Mouse (Mus musculus): ENCODE data around the gene Srp54b.
"Not testable (repeated sequence)": the region's sequence is repeated elsewhere in the genome, so short reads cannot be mapped to it uniquely, and the experiment has no call there.

The Srp54b gene

DNA sequence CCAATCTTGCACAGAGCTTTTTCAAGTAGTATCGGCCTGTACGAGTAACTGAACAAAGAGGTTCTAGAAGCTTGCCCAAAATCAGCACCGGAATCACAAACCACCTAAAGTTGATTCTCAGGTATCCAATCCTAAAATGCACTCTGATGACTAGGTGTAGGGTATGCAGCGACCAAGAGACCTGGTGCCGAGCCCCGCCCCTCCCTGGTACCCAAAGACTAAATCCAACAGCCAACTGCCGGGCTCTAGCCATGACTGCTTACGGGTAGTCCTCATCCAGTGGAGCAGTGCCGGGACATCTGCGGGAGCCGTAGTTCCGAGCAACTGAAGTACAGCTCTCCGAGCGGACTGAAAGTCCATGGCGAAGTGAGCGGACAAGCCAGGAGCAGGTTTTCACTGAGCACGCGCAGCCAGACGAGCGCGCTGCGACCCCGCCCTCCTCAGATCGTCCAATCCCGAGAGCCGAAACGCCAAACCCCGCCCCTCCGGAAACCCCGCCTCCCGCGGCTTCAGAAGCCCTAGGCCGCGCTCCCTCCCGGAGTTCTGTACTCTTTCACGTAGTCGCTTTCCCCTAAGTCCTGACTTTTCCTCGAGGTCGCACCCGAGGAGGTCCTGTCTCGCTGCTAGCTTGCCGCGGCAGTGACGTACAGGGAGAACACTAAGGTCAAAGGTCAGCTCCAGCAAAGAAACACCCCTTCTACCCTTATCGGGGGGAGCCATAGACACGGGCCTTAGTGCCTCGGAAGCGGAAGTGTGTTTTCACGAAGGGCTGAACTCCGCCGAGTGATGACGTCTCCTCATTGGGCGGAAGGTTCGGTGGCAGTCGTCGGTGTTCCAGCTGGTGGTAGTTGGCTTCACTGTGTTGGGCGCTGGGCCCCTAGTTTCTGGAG, at the start of gene Srp54b:
Gene Srp54b, plus strand, starts transcription at position 546 of the 890 bp plus-strand sequence.
- in situ Hi-C loops (cut with MboI; ENCODE audit: unreplicated experiment in 2 of 2) = not testable (repeated sequence)

- in situ Hi-C loops (cut with MboI; ENCODE audit: unreplicated experiment in 2 of 2) = not testable (repeated sequence)
Measured at GRCm38 (mm10) chr12:55112616-55113015, 42.3 kb upstream of the Srp54b start.

GRCm38 (mm10) chr12:55124242-55124641, 30.7 kb upstream of the Srp54b start, which contains the start of gene Fam177a:
Gene Fam177a, plus strand, starts transcription at chr12:55124469.
- in situ Hi-C loops (cut with MboI; ENCODE audit: unreplicated experiment in 2 of 2) = not testable (repeated sequence)

GRCm38 (mm10) chr12:55124731-55125130, 30.2 kb upstream of the Srp54b start:
- in situ Hi-C loops (cut with MboI; ENCODE audit: unreplicated experiment in 2 of 2) = not testable (repeated sequence)

DNA sequence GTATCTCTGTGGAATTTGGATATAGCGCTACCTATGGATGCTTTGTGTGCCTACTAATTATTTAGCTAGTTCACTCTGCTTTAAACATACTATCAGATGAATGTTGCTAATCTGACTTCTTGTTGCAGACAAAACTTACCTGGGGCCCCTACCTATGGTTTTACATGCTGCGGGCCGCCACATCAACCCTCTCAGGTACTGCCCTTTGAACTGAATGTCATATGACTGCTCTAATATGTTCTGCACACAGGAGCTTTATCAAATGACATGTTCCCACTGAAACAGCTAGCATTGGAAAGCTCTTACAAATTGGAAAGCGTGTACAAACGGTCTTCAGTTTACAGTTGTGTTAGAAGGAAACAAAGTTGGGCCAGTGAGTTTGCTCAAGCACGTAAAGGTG, 19.4 kb upstream of the Srp54b start:
- in situ Hi-C loops (cut with MboI; ENCODE audit: unreplicated experiment in 2 of 2) = not testable (repeated sequence)

GRCm38 (mm10) chr12:55137859-55138258, 17.0 kb upstream of the Srp54b start:
- in situ Hi-C loops (cut with MboI; ENCODE audit: unreplicated experiment in 2 of 2) = not testable (repeated sequence)

- in situ Hi-C loops (cut with MboI; ENCODE audit: unreplicated experiment in 2 of 2) = not testable (repeated sequence)
Measured at GRCm38 (mm10) chr12:55155449-55155783, 512 bp downstream of the Srp54b start.

GRCm38 (mm10) chr12:55167034-55167557, 12.2 kb downstream of the Srp54b start:
- in situ Hi-C loops (cut with MboI; ENCODE audit: unreplicated experiment in 2 of 2) = not testable (repeated sequence)

- in situ Hi-C loops (cut with MboI; ENCODE audit: unreplicated experiment in 2 of 2) = not testable (repeated sequence)
Measured at GRCm38 (mm10) chr12:55187686-55188085, 32.8 kb downstream of the Srp54b start.

DNA sequence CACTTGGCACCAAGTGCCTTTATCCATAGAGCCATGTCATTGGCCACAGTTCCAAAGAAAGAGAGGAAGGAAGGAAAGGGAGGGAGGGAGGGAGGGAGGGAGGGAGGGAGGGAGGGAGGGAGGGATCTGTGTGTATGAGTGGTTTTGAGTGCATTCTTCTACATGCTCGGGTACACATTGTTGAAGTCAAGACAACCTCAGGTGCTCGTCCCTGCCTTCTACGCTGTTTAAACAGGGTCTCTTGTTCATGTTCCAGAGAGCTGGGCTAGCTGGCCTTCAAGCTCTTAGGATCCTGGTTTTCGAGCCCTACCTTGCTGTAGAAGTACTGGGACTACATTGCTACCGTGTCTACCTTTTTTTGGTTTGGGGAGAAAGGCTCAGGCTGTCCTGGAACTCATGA, 34.2 kb downstream of the Srp54b start:
- in situ Hi-C loops (cut with MboI; ENCODE audit: unreplicated experiment in 2 of 2) = not testable (repeated sequence)

- in situ Hi-C loops (cut with MboI; ENCODE audit: unreplicated experiment in 2 of 2) = not testable (repeated sequence)
Measured at GRCm38 (mm10) chr12:55199306-55199705, 44.4 kb downstream of the Srp54b start, which contains the start of gene 1700047I17Rik2. Gene 1700047I17Rik2, plus strand, starts transcription at chr12:55199592.

DNA sequence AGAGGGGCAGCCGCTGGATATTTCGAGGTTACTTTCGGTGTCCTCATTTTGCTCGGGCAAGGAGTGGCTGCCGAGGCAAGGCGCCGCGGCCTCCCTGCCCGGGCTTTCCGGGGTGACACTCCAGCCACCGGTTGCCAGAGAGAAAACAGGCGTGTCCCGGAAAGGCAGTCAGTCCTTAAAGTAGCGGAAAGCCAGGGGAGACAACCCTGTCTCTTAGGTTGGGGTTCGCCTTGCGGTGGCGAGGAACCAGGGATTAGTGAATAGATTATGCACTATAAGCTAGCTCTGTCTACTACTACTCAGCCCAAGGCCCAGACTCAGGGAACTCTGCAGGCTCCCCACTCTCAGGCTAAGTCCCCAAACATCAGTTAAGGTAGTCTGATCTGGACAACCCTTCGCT, 44.9 kb downstream of the Srp54b start:
- in situ Hi-C loops (cut with MboI; ENCODE audit: unreplicated experiment in 2 of 2) = not testable (repeated sequence)

DNA sequence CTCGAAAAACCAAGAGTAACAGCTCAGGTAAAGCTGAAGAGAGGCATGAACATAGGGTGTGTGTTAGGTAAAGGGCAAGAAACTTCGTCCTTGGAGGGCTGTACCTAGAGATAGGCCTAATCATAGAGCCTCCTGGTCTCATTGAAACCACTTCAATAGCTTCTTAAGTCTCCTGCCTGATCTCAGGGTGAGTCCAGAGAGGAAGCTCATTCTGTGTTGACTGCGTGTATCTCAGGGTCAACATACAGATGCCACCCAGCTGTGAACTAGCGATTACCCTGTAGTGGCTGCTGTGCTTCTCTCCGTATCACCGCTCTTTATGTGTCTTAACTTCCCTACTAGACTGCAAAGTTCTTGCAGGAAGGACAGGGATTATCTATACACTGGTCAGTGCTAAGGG, 58.0 kb downstream of the Srp54b start:
- in situ Hi-C loops (cut with MboI; ENCODE audit: unreplicated experiment in 2 of 2) = not testable (repeated sequence)

DNA sequence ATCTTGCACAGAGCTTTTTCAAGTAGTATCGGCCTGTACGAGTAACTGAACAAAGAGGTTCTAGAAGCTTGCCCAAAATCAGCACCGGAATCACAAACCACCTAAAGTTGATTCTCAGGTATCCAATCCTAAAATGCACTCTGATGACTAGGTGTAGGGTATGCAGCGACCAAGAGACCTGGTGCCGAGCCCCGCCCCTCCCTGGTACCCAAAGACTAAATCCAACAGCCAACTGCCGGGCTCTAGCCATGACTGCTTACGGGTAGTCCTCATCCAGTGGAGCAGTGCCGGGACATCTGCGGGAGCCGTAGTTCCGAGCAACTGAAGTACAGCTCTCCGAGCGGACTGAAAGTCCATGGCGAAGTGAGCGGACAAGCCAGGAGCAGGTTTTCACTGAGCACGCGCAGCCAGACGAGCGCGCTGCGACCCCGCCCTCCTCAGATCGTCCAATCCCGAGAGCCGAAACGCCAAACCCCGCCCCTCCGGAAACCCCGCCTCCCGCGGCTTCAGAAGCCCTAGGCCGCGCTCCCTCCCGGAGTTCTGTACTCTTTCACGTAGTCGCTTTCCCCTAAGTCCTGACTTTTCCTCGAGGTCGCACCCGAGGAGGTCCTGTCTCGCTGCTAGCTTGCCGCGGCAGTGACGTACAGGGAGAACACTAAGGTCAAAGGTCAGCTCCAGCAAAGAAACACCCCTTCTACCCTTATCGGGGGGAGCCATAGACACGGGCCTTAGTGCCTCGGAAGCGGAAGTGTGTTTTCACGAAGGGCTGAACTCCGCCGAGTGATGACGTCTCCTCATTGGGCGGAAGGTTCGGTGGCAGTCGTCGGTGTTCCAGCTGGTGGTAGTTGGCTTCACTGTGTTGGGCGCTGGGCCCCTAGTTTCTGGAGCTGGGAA, 75.0 kb downstream of the Srp54b start, which contains the start of gene Srp54c:
Gene Srp54c, plus strand, starts transcription at position 543 of the 894 bp plus-strand sequence.
- in situ Hi-C loops (cut with MboI; ENCODE audit: unreplicated experiment in 2 of 2) = not testable (repeated sequence)

- in situ Hi-C loops (cut with MboI; ENCODE audit: unreplicated experiment in 2 of 2) = not testable (repeated sequence)
Measured at GRCm38 (mm10) chr12:55230520-55230861, 75.6 kb downstream of the Srp54b start.
